Mouse (Mus musculus) lung, postnatal 0 days (tissue): Measurements from ENCODE around the gene Pbx4. TPM values are rescaled to one million over a fixed set of nuclear protein-coding genes. Genes with fewer than 3 reads are reported as not detected.
A peak's percentile ranks its signal among the peaks of the same experiment; 100 is the strongest.

Experiments
- ATAC-seq: fragments of 200-750 bp; cut with Nextera tagmentation; 2 replicates; pipeline ENCODE4 v1.8.0; 2017; ENCODE audit warnings: moderate library complexity
- DNase-seq: peaks from one replicate; pipeline ENCODE4 v3.0.0-alpha.2; 2016; ENCODE audit warnings: low spot score
- H3K27ac ChIP-seq: fragments of 300-500 bp; sonication (generic); 2 replicates; pipeline ENCODE4 v1.5.1; 2014; ENCODE audit warnings: antibody characterized with exemption, mild to moderate bottlenecking, low read length, mixed read lengths
- H3K27me3 ChIP-seq: fragments of 300-500 bp; sonication (generic); replicated peaks from 2 replicates; pipeline ENCODE4 v1.6.1; 2014; ENCODE audit warnings: low read length, mixed read lengths; ENCODE audit not compliant: insufficient read depth
- H3K36me3 ChIP-seq: fragments of 300-500 bp; sonication (generic); 2 replicates; pipeline ENCODE4 v1.6.1; 2014; ENCODE audit warnings: low read length, mixed read lengths; ENCODE audit not compliant: insufficient read depth
- H3K4me1 ChIP-seq: fragments of 300-500 bp; sonication (generic); 2 replicates; pipeline ENCODE4 v1.6.1; 2014; ENCODE audit warnings: antibody characterized with exemption, low read depth, low read length, mixed read lengths; ENCODE audit not compliant: insufficient read depth
- H3K4me2 ChIP-seq: fragments of 300-500 bp; sonication (generic); replicated peaks from 2 replicates; pipeline ENCODE4 v1.6.1; 2014; ENCODE audit warnings: low read depth, mild to moderate bottlenecking, low read length, moderate library complexity, mixed read lengths
- H3K4me3 ChIP-seq: fragments of 300-500 bp; sonication (generic); 2 replicates; pipeline ENCODE4 v1.5.1; 2014; ENCODE audit warnings: low read depth, low read length
- H3K9ac ChIP-seq: fragments of 300-500 bp; sonication (generic); replicated peaks from 2 replicates; pipeline ENCODE4 v1.6.1; 2014; ENCODE audit warnings: low read depth, mild to moderate bottlenecking
- H3K9me3 ChIP-seq: fragments of 300-500 bp; sonication (generic); 2 replicates; pipeline ENCODE4 v1.6.1; 2016; ENCODE audit warnings: low read length, mixed read lengths
- CTCF ChIP-seq: IDR thresholded peaks from 2 replicates; pipeline ENCODE4 v1.5.1; 2016; ENCODE audit warnings: antibody characterized with exemption, mild to moderate bottlenecking
- EP300 ChIP-seq: IDR thresholded peaks from 2 replicates; pipeline ENCODE4 v1.6.1; 2016; ENCODE audit warnings: antibody characterized with exemption, mild to moderate bottlenecking, control low read depth
- WGBS: fragments of 180-500 bp; shearing (Covaris S2); extraction: QIAGEN DNeasy Blood & Tissue Kit; methylation state at CpG from one replicate; pipeline ENCODE4 v1.1.7; 2014; 5-methylcytosine and 5-hydroxymethylcytosine counted together
- polyA plus RNA-seq: library from polyadenylated mRNA; unstranded; fragments of >200 nt; fragmentation: Nextera tagmentation; extraction: Ambion mirVana; gene quantifications from 2 replicates; pipeline ENCODE4 v1.2.1, GENCODE M21; 2015

Pbx4 gene
- polyA plus RNA-seq, 1 experiment from 2014 or later: 17.0 TPM

DNA sequence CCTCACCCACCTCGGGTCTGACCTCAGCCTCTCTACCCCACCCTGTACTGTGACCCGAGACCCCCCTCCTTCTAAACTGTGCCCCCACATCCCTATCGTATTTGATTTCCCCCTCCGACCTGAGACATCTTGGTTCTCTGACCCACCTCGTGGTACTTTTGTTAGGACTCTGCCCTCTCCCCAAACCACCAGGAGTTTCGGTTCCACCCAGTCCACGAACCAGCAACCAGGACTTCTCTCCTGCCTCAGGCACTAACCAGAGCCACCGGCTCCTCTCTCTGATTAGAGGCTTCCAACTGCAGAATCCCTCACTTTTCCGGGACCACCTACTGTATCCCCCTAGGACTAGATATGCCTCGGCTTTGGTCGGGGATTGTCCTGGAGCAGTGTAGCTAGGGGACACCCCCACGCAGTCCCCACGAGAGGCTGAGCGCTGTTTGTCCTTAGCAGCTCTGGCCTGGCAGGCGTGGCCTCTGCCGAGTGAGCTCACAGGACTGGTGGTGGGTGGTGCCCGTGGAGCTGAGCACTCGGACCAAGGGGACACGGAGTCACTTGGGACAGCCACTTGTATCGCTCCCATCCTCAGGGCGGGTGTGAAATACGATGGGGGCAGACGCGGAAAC lies 56.1 kb downstream of the Pbx4 start:
- Histone ChIP-seq H3K36me3 (no peaks in the 10 kb centered on the region), H3K27me3 (peaks cover 65% of the 10 kb centered on the region), H3K27ac (no peak overlapping the region), H3K4me2 (peak overlapping the region; percentile 49), H3K4me1 (peaks cover 7% of the 10 kb centered on the region; the same call in 1 of the 2 replicates), H3K9ac (no peak overlapping the region), H3K9me3 (no peaks in the 10 kb centered on the region), H3K4me3 (peak overlapping the region; percentile 8; the same call in 1 of the 2 replicates)
- 7% methylated on average over 24 of the region's 24 CpGs for WGBS
- ATAC-seq: peak; percentile 56
- peak; percentile 38 for DNase-seq
- TF ChIP-seq EP300: no peak

DNA sequence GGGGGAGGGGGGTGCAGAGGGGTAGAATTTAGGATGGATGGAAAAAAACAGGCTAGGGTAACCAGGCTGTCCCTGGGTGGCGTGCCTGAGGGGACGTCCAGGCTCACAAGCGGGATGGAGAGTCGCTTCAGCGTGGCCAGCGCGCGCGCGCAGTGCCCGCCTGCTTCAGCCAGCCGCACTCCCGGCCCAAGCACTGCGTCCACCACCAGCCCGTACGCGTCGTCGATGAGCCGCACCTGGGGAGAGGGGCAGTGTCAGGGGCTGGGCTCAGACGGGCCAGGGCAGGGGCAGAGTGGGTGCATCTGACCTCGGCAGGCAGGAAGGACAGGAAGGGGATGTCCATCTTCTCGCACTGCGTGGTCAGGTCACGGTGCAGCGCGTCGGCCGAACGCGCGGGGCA lies 56.6 kb downstream of the Pbx4 start:
- peaks cover 60% of the 10 kb centered on the region for H3K27me3 ChIP-seq
- no peak overlapping the region for H3K9ac ChIP-seq
- H3K9me3 ChIP-seq: no peaks in the 10 kb centered on the region
- no peak for TF ChIP-seq EP300
- no peak for TF ChIP-seq CTCF
- peak; percentile 16; the same call in 1 of the 2 replicates for ATAC-seq
- no peak overlapping the region for H3K27ac ChIP-seq
- H3K36me3 ChIP-seq: no peaks in the 10 kb centered on the region
- WGBS: 4% methylated on average over 23 of the region's 32 CpGs
- peak overlapping the region; percentile 8; the same call in 1 of the 2 replicates for H3K4me3 ChIP-seq
- peaks cover 7% of the 10 kb centered on the region; the same call in 1 of the 2 replicates for H3K4me1 ChIP-seq
- DNase-seq: no peak
- peak overlapping the region; percentile 49 for H3K4me2 ChIP-seq

GRCm38 (mm10) chr8:69890813-69891241 lies 58.5 kb downstream of the Pbx4 start:
- H3K27me3 ChIP-seq: peaks cover 41% of the 10 kb centered on the region
- no peak overlapping the region for H3K4me2 ChIP-seq
- no peak overlapping the region for H3K4me3 ChIP-seq
- H3K9me3 ChIP-seq: no peaks in the 10 kb centered on the region
- TF ChIP-seq EP300 (no peak), CTCF (peak; percentile 79)
- no peak overlapping the region for H3K9ac ChIP-seq
- no peak overlapping the region for H3K27ac ChIP-seq
- H3K36me3 ChIP-seq: no peaks in the 10 kb centered on the region
- peak; percentile 54 for DNase-seq
- no peak for ATAC-seq
- 34% methylated on average over 19 of the region's 19 CpGs for WGBS
- H3K4me1 ChIP-seq: peaks cover 7% of the 10 kb centered on the region; the same call in 1 of the 2 replicates

DNA sequence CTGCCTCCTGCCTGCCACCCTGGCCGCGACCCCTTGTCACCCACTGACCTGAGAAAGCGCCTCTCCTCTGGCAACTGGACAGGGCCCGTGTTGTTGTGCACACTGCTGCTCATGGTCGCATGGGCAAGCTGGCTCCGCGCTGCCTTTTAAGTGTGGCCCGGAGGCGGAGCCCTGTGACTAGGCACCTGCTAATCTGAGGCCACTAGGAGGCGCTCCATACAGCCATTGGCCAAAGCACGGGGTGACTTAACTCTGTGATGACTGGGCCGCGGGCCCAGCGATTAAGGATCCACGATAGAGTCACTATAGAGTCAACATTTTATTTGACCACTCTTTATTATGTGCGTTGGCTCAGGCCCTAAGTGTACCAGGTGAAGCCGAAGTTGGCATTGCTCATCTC lies 61.6 kb downstream of the Pbx4 start:
- Histone ChIP-seq H3K27me3 (peaks cover 11% of the 10 kb centered on the region), H3K9me3 (no peaks in the 10 kb centered on the region), H3K27ac (no peak overlapping the region), H3K4me1 (peaks cover 2% of the 10 kb centered on the region; the same call in 1 of the 2 replicates), H3K4me3 (no peak overlapping the region), H3K4me2 (no peak overlapping the region), H3K9ac (no peak overlapping the region), H3K36me3 (no peaks in the 10 kb centered on the region)
- DNase-seq (peak; percentile 79), ATAC-seq (peak; percentile 63)
- 43% methylated on average over 17 of the region's 17 CpGs for WGBS
- no peak for TF ChIP-seq EP300
- peak; percentile 74 for TF ChIP-seq CTCF

- peaks cover under 1% of the 10 kb centered on the region; the same call in 1 of the 2 replicates for H3K27me3 ChIP-seq
- TF ChIP-seq EP300 (no peak), CTCF (no peak)
- no peaks in the 10 kb centered on the region for H3K4me1 ChIP-seq
- no peaks in the 10 kb centered on the region for H3K36me3 ChIP-seq
- H3K4me3 ChIP-seq: no peak overlapping the region
- WGBS: 66% methylated on average over 6 of the region's 6 CpGs
- H3K27ac ChIP-seq: no peak overlapping the region
- no peak overlapping the region for H3K4me2 ChIP-seq
- no peaks in the 10 kb centered on the region for H3K9me3 ChIP-seq
- DNase-seq (no peak), ATAC-seq (no peak)
- H3K9ac ChIP-seq: no peak overlapping the region
Measured at GRCm38 (mm10) chr8:69894836-69895332, 62.6 kb downstream of the Pbx4 start.

GRCm38 (mm10) chr8:69895772-69896451 lies 63.6 kb downstream of the Pbx4 start:
- Histone ChIP-seq H3K27ac (no peak overlapping the region), H3K9ac (no peak overlapping the region), H3K36me3 (no peaks in the 10 kb centered on the region), H3K4me1 (peaks cover 7% of the 10 kb centered on the region; the same call in 1 of the 2 replicates), H3K4me2 (no peak overlapping the region), H3K27me3 (no peaks in the 10 kb centered on the region), H3K9me3 (no peaks in the 10 kb centered on the region), H3K4me3 (no peak overlapping the region)
- DNase-seq: no peak
- 72% methylated on average over 4 of the region's 4 CpGs for WGBS
- TF ChIP-seq EP300 (no peak), CTCF (no peak)
- no peak for ATAC-seq
